Mouse (Mus musculus): ENCODE measurements around the gene Syne1.

- TF ChIP-seq CTCF (IDR thresholded peaks at IDR 0.05; ENCODE audit: insufficient read depth, low read depth, low read length) (no peak), POLR2A (IDR thresholded peaks at IDR 0.05; ENCODE audit: insufficient read depth, low read depth, low read length) (no peak)
Observed at GRCm38 (mm10) chr10:5229129-5229528, 322.2 kb downstream of the Syne1 start.
